Mouse (Mus musculus) small intestine, adult 2 months (tissue): ENCODE measurements around the gene Gpc6. TPM values are rescaled to one million over a fixed set of nuclear protein-coding genes. Genes with fewer than 3 reads are reported as not detected.

Source experiments
- H3K27ac ChIP-seq: fragments of 200-500 bp; 2 replicates; pipeline ENCODE4 v1.5.1; 2012; ENCODE audit warnings: low read depth, low read length, control low read depth, inconsistent platforms; ENCODE audit not compliant: insufficient read depth
- H3K27me3 ChIP-seq: fragments of 200-500 bp; 2 replicates; pipeline ENCODE4 v1.6.1; 2012; ENCODE audit warnings: mild to moderate bottlenecking, moderate library complexity, low read length, inconsistent platforms; ENCODE audit not compliant: control insufficient read depth, insufficient read depth
- H3K36me3 ChIP-seq: fragments of 200-500 bp; 2 replicates; pipeline ENCODE4 v1.6.1; 2012; ENCODE audit warnings: mild to moderate bottlenecking, low read length, control low read depth, inconsistent platforms; ENCODE audit not compliant: control insufficient read depth, insufficient read depth
- H3K4me1 ChIP-seq: fragments of 200-500 bp; 2 replicates; pipeline ENCODE4 v1.6.1; 2012; ENCODE audit warnings: low read length, inconsistent platforms, mixed read lengths; ENCODE audit not compliant: control insufficient read depth, insufficient read depth, insufficient read length
- H3K4me3 ChIP-seq: fragments of 200-500 bp; 2 replicates; pipeline ENCODE4 v1.5.1; 2012; ENCODE audit warnings: low read depth, mild to moderate bottlenecking, control low read depth, inconsistent platforms, low read length, moderate library complexity
- CTCF ChIP-seq: fragments of 200-500 bp; IDR thresholded peaks from 2 replicates; pipeline ENCODE4 v1.5.1; 2012; ENCODE audit warnings: low read depth, mild to moderate bottlenecking, control low read depth, inconsistent platforms, low read length, moderate library complexity, mixed read lengths; ENCODE audit not compliant: insufficient replicate concordance, insufficient read length; ENCODE audit errors: extremely low read depth
- POLR2A ChIP-seq: fragments of 200-500 bp; IDR thresholded peaks from 2 replicates; pipeline ENCODE4 v1.6.1; 2012; ENCODE audit warnings: low read depth, mild to moderate bottlenecking, control low read depth, inconsistent platforms, low read length, moderate library complexity
- WGBS: fragments of 180-500 bp; shearing (Covaris S2); methylation state at CpG from one replicate; pipeline ENCODE4 v1.1.7; 2018; 5-methylcytosine and 5-hydroxymethylcytosine counted together
- polyA plus RNA-seq: library from polyadenylated mRNA; depleted of rRNA; stranded (reverse); fragments of >200 nt; gene quantifications from 2 replicates; pipeline ENCODE4 v1.2.3, GENCODE M21; 2012

The Gpc6 gene
- polyA plus RNA-seq, 1 experiment = 0.81 TPM

- H3K36me3 ChIP-seq = no peaks in the 10 kb centered on the region
- H3K27me3 ChIP-seq = no peaks in the 10 kb centered on the region
- H3K4me1 ChIP-seq = no peaks in the 10 kb centered on the region
- TF ChIP-seq POLR2A = no peak
- TF ChIP-seq CTCF = no peak
- H3K4me3 ChIP-seq = no peak overlapping the region
- 87% methylated on average over 10 of the region's 10 CpGs for WGBS
- H3K27ac ChIP-seq = no peak overlapping the region
These were observed 969.9 kb downstream of the Gpc6 start for GRCm38 (mm10) chr14:117894869-117895538.

GRCm38 (mm10) chr14:117895539-117895912, 970.4 kb downstream of the Gpc6 start:
- no peaks in the 10 kb centered on the region for H3K27me3 ChIP-seq
- H3K36me3 ChIP-seq = no peaks in the 10 kb centered on the region
- H3K4me1 ChIP-seq = no peaks in the 10 kb centered on the region
- no peak overlapping the region for H3K4me3 ChIP-seq
- TF ChIP-seq CTCF (no peak), POLR2A (no peak)
- H3K27ac ChIP-seq = no peak overlapping the region
- 87% methylated on average over 16 of the region's 16 CpGs for WGBS

- 77% methylated on average over 9 of the region's 9 CpGs for WGBS
- H3K36me3 ChIP-seq = no peaks in the 10 kb centered on the region
- no peak overlapping the region for H3K4me3 ChIP-seq
- TF ChIP-seq CTCF = no peak
- no peak for TF ChIP-seq POLR2A
- H3K27me3 ChIP-seq = no peaks in the 10 kb centered on the region
- H3K27ac ChIP-seq = no peak overlapping the region
- H3K4me1 ChIP-seq = no peaks in the 10 kb centered on the region
These were observed 979.2 kb downstream of the Gpc6 start for GRCm38 (mm10) chr14:117904300-117904699.

- Histone ChIP-seq H3K36me3 (no peaks in the 10 kb centered on the region), H3K4me3 (no peak overlapping the region), H3K4me1 (no peaks in the 10 kb centered on the region), H3K27ac (no peak overlapping the region), H3K27me3 (no peaks in the 10 kb centered on the region)
- WGBS = 67% methylated on average over 10 of the region's 10 CpGs
- TF ChIP-seq POLR2A = no peak
- TF ChIP-seq CTCF = no peak
These were observed 980.6 kb downstream of the Gpc6 start for GRCm38 (mm10) chr14:117905701-117906100.

- whole genome bisulfite sequencing = 79% methylated on average over 5 of the region's 5 CpGs
- no peaks in the 10 kb centered on the region for H3K27me3 ChIP-seq
- H3K4me3 ChIP-seq = no peak overlapping the region
- no peak for TF ChIP-seq POLR2A
- TF ChIP-seq CTCF = no peak
- H3K4me1 ChIP-seq = no peaks in the 10 kb centered on the region
- H3K27ac ChIP-seq = no peak overlapping the region
- H3K36me3 ChIP-seq = no peaks in the 10 kb centered on the region
These were observed 981.2 kb downstream of the Gpc6 start for GRCm38 (mm10) chr14:117906361-117906760.

GRCm38 (mm10) chr14:117908231-117908920, 983.3 kb downstream of the Gpc6 start:
- no peak for TF ChIP-seq CTCF
- no peak for TF ChIP-seq POLR2A
- H3K27me3 ChIP-seq = no peaks in the 10 kb centered on the region
- no peak overlapping the region for H3K4me3 ChIP-seq
- 60% methylated on average over 8 of the region's 8 CpGs for WGBS
- H3K27ac ChIP-seq = no peak overlapping the region
- H3K4me1 ChIP-seq = no peaks in the 10 kb centered on the region
- no peaks in the 10 kb centered on the region for H3K36me3 ChIP-seq

- TF ChIP-seq POLR2A (no peak), CTCF (no peak)
- peak overlapping the region; percentile 26; the same call in 1 of the 2 replicates for H3K27ac ChIP-seq
- no peak overlapping the region for H3K4me3 ChIP-seq
- no peaks in the 10 kb centered on the region for H3K36me3 ChIP-seq
- 65% methylated on average over 4 of the region's 4 CpGs for WGBS
- H3K4me1 ChIP-seq = no peaks in the 10 kb centered on the region
- H3K27me3 ChIP-seq = no peaks in the 10 kb centered on the region
These were observed 983.9 kb downstream of the Gpc6 start for GRCm38 (mm10) chr14:117909046-117909445.
